Mouse (Mus musculus): ENCODE measurements around the gene Ptpre.

DNA sequence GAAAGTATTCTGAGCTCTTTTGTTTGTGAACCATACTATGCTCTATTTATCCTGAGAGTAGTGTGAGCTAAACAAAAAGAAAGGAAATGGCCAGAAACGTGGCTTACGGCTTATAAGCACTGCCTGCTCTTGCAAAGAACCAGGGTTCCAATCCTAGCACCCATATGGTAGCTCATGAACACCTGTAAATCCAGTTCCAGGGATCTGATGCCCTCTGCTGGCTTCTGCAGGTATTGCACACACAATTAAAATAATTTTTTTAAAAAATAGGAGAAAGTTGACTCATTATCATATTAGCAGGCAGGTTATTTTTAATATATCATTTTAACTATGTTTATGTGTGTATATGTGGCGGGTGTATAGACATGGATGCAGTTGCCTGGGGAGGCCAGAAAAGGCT, 87.6 kb downstream of the Ptpre start:
- TF ChIP-seq CTCF (IDR thresholded peaks at IDR 0.05; ENCODE audit: borderline replicate concordance, insufficient read depth, low read depth, low read length) (peak; percentile 37; the same call in 1 of the 2 replicates), POLR2A (IDR thresholded peaks at IDR 0.05; ENCODE audit: borderline replicate concordance, insufficient read depth, low read length) (no peak)
